Mouse (Mus musculus) heart, adult 2 months (tissue): ENCODE data around the gene Dnajc22. TPM values are rescaled to one million over a fixed set of nuclear protein-coding genes. Genes with fewer than 3 reads are reported as not detected.
A peak's percentile ranks its signal among the peaks of the same experiment; 100 is the strongest.

ENCODE experiments used
- DNase-seq, 2 experiments: peaks; one replicate each; pipeline ENCODE4 v3.0.0; 2021
- H3K27ac ChIP-seq: fragments of 200-600 bp; 2 replicates; pipeline ENCODE4 v1.8.1; 2022
- H3K27me3 ChIP-seq: fragments of 200-500 bp; 2 replicates; pipeline ENCODE4 v1.6.1; 2012; ENCODE audit warnings: mild to moderate bottlenecking, low read length, inconsistent platforms, mixed read lengths; ENCODE audit not compliant: control insufficient read depth, insufficient read depth
- H3K36me3 ChIP-seq: fragments of 200-500 bp; 2 replicates; pipeline ENCODE4 v1.6.1; 2012; ENCODE audit warnings: low read length, inconsistent platforms; ENCODE audit not compliant: control insufficient read depth, insufficient read depth
- H3K4me1 ChIP-seq: fragments of 200-500 bp; 2 replicates; pipeline ENCODE4 v1.6.1; 2011; ENCODE audit warnings: low read length; ENCODE audit not compliant: control insufficient read depth, insufficient read depth
- H3K4me3 ChIP-seq: fragments of 200-600 bp; 2 replicates; pipeline ENCODE4 v1.8.1; 2022
- H3K79me2 ChIP-seq: fragments of 200-500 bp; replicated peaks from 2 replicates; pipeline ENCODE4 v1.6.1; 2012; ENCODE audit warnings: mild to moderate bottlenecking, inconsistent platforms, low read length, moderate library complexity, mixed read lengths; ENCODE audit not compliant: control insufficient read depth, insufficient read depth
- H3K9ac ChIP-seq: fragments of 200-500 bp; 2 replicates; pipeline ENCODE4 v1.6.1; 2012; ENCODE audit warnings: low read depth, mild to moderate bottlenecking, control low read depth, inconsistent platforms, low read length, mixed read lengths
- CTCF ChIP-seq: fragments of 200-600 bp; IDR thresholded peaks from 2 replicates; pipeline ENCODE4 v1.8.1; 2022; ENCODE audit warnings: antibody characterized with exemption, mild to moderate bottlenecking, moderate library complexity
- EP300 ChIP-seq: fragments of 200-500 bp; IDR thresholded peaks from 2 replicates; pipeline ENCODE4 v1.6.1; 2011; ENCODE audit warnings: low read depth, low read length, control low read depth; ENCODE audit not compliant: insufficient read depth
- POLR2A ChIP-seq: fragments of 200-500 bp; IDR thresholded peaks from 2 replicates; pipeline ENCODE4 v1.6.1; 2011; ENCODE audit warnings: mild to moderate bottlenecking, low read depth, low read length, control low read depth; ENCODE audit not compliant: insufficient read depth
- WGBS: fragments of 180-500 bp; shearing (Covaris S2); methylation state at CpG from one replicate; pipeline ENCODE4 v1.1.7; 2018; 5-methylcytosine and 5-hydroxymethylcytosine counted together
- intact Hi-C: fragments of 180-260 bp; cut with DNase I; formaldehyde crosslinking; loops from one replicate; pipeline ENCODE4 v1.15.1; 2025
- polyA plus RNA-seq: library from polyadenylated mRNA; depleted of rRNA; stranded (reverse); fragments of >200 nt; gene quantifications from 2 replicates; pipeline ENCODE4 v1.2.3, GENCODE M21; 2012
- total RNA-seq, 2 experiments: library from RNA; stranded (reverse); gene quantifications; 2 replicates each; pipeline ENCODE4 v1.2.3; 2021

Gene Dnajc22
- total and polyA plus RNA-seq, 3 experiments, result 0.18 to 0.57 (median 0.44) TPM

- Histone ChIP-seq H3K27ac (no peak overlapping the region), H3K36me3 (no peaks in the 10 kb centered on the region), H3K4me3 (peak overlapping the region; percentile 41), H3K79me2 (no peaks in the 10 kb centered on the region), H3K9ac (no peak overlapping the region), H3K4me1 (peaks cover 3% of the 10 kb centered on the region), H3K27me3 (peaks cover 18% of the 10 kb centered on the region)
- peak in 1 of 2 experiments; percentile 48 for DNase-seq
- intact Hi-C loops, result no loop called here
- WGBS, result 1% methylated on average over 57 of the region's 58 CpGs
- TF ChIP-seq CTCF (no peak), EP300 (no peak), POLR2A (no peak)
These were observed 4.0 kb downstream of the Dnajc22 start for GRCm38 (mm10) chr15:99096831-99097500.

- peaks cover 3% of the 10 kb centered on the region for H3K4me1 ChIP-seq
- H3K27ac ChIP-seq, result no peak overlapping the region
- DNase-seq, result peak in 1 of 2 experiments; percentile 56
- H3K36me3 ChIP-seq, result no peaks in the 10 kb centered on the region
- H3K9ac ChIP-seq, result peak overlapping the region; percentile 34; the same call in 1 of the 2 replicates
- peak overlapping the region; percentile 41 for H3K4me3 ChIP-seq
- peaks cover 18% of the 10 kb centered on the region for H3K27me3 ChIP-seq
- intact Hi-C loops, result loop anchor here (2.0 kb wide), 1 partner anchor 47 kb away; no protein-coding TSS in a partner anchor
- no peaks in the 10 kb centered on the region for H3K79me2 ChIP-seq
- under 1% methylated on average over 39 of the region's 39 CpGs for WGBS
- TF ChIP-seq POLR2A (no peak), CTCF (no peak), EP300 (no peak)
These were observed 5.0 kb downstream of the Dnajc22 start for GRCm38 (mm10) chr15:99097840-99098492.

- no peak for DNase-seq
- peaks cover 3% of the 10 kb centered on the region for H3K4me1 ChIP-seq
- H3K79me2 ChIP-seq, result no peaks in the 10 kb centered on the region
- no peak for TF ChIP-seq EP300
- TF ChIP-seq CTCF, result no peak
- no peak for TF ChIP-seq POLR2A
- intact Hi-C loops, result loop anchor here (2.0 kb wide), 1 partner anchor 48 kb away; no protein-coding TSS in a partner anchor
- 5% methylated on average over 9 of the region's 9 CpGs for WGBS
- H3K4me3 ChIP-seq, result peak overlapping the region; percentile 41; the same call in 1 of the 2 replicates
- peaks cover 18% of the 10 kb centered on the region for H3K27me3 ChIP-seq
- H3K36me3 ChIP-seq, result no peaks in the 10 kb centered on the region
- H3K27ac ChIP-seq, result no peak overlapping the region
- 0 out of 2 replicates have a peak overlapping the region, but pooled peaks have one; percentile 34 for H3K9ac ChIP-seq
These were observed 5.5 kb downstream of the Dnajc22 start for GRCm38 (mm10) chr15:99098493-99098861.

GRCm38 (mm10) chr15:99099139-99099556, 6.2 kb downstream of the Dnajc22 start:
- DNase-seq, result peak; percentile 54 to 70
- 6% methylated on average over 15 of the region's 15 CpGs for WGBS
- Histone ChIP-seq H3K4me3 (no peak overlapping the region), H3K27ac (no peak overlapping the region), H3K9ac (no peak overlapping the region), H3K79me2 (no peaks in the 10 kb centered on the region), H3K36me3 (no peaks in the 10 kb centered on the region), H3K4me1 (peaks cover 3% of the 10 kb centered on the region), H3K27me3 (peaks cover 18% of the 10 kb centered on the region)
- intact Hi-C loops, result loop anchor here (2.0 kb wide), 1 partner anchor 48 kb away; no protein-coding TSS in a partner anchor
- TF ChIP-seq EP300 (no peak), CTCF (peak; percentile 85), POLR2A (no peak)

- WGBS, result 58% methylated on average over 3 of the region's 3 CpGs
- Histone ChIP-seq H3K79me2 (no peaks in the 10 kb centered on the region), H3K36me3 (no peaks in the 10 kb centered on the region), H3K27ac (no peak overlapping the region), H3K4me1 (peaks cover 3% of the 10 kb centered on the region), H3K27me3 (peaks cover 14% of the 10 kb centered on the region), H3K4me3 (no peak overlapping the region), H3K9ac (no peak overlapping the region)
- TF ChIP-seq POLR2A (no peak), CTCF (no peak), EP300 (no peak)
- DNase-seq, result no peak
- intact Hi-C loops, result loop anchor here (2.0 kb wide), 1 partner anchor 49 kb away; no protein-coding TSS in a partner anchor
These were observed 7.0 kb downstream of the Dnajc22 start for GRCm38 (mm10) chr15:99099984-99100383.

GRCm38 (mm10) chr15:99105238-99105637, 12.3 kb downstream of the Dnajc22 start:
- Histone ChIP-seq H3K4me1 (no peaks in the 10 kb centered on the region), H3K27me3 (no peaks in the 10 kb centered on the region), H3K9ac (no peak overlapping the region), H3K27ac (no peak overlapping the region), H3K79me2 (no peaks in the 10 kb centered on the region), H3K4me3 (no peak overlapping the region), H3K36me3 (no peaks in the 10 kb centered on the region)
- 50% methylated on average over 7 of the region's 7 CpGs for WGBS
- intact Hi-C loops, result no loop called here
- TF ChIP-seq POLR2A, result no peak
- no peak for TF ChIP-seq EP300
- TF ChIP-seq CTCF, result no peak
- no peak for DNase-seq
